Mouse (Mus musculus) heart, adult 2 months (tissue): ENCODE results near the gene Mycl. TPM values are rescaled to one million over a fixed set of nuclear protein-coding genes. Genes with fewer than 3 reads are reported as not detected.

Experiments used
- DNase-seq, 2 experiments: peaks; one replicate each; pipeline ENCODE4 v3.0.0; 2021
- H3K27ac ChIP-seq: fragments of 200-600 bp; 2 replicates; pipeline ENCODE4 v1.8.1; 2022
- H3K27me3 ChIP-seq: fragments of 200-500 bp; 2 replicates; pipeline ENCODE4 v1.6.1; 2012; ENCODE audit warnings: mild to moderate bottlenecking, low read length, inconsistent platforms, mixed read lengths; ENCODE audit not compliant: control insufficient read depth, insufficient read depth
- H3K36me3 ChIP-seq: fragments of 200-500 bp; 2 replicates; pipeline ENCODE4 v1.6.1; 2012; ENCODE audit warnings: low read length, inconsistent platforms; ENCODE audit not compliant: control insufficient read depth, insufficient read depth
- H3K4me1 ChIP-seq: fragments of 200-500 bp; 2 replicates; pipeline ENCODE4 v1.6.1; 2011; ENCODE audit warnings: low read length; ENCODE audit not compliant: control insufficient read depth, insufficient read depth
- H3K4me3 ChIP-seq: fragments of 200-600 bp; 2 replicates; pipeline ENCODE4 v1.8.1; 2022
- H3K79me2 ChIP-seq: fragments of 200-500 bp; replicated peaks from 2 replicates; pipeline ENCODE4 v1.6.1; 2012; ENCODE audit warnings: mild to moderate bottlenecking, inconsistent platforms, low read length, moderate library complexity, mixed read lengths; ENCODE audit not compliant: control insufficient read depth, insufficient read depth
- H3K9ac ChIP-seq: fragments of 200-500 bp; 2 replicates; pipeline ENCODE4 v1.6.1; 2012; ENCODE audit warnings: low read depth, mild to moderate bottlenecking, control low read depth, inconsistent platforms, low read length, mixed read lengths
- CTCF ChIP-seq: fragments of 200-600 bp; IDR thresholded peaks from 2 replicates; pipeline ENCODE4 v1.8.1; 2022; ENCODE audit warnings: antibody characterized with exemption, mild to moderate bottlenecking, moderate library complexity
- EP300 ChIP-seq: fragments of 200-500 bp; IDR thresholded peaks from 2 replicates; pipeline ENCODE4 v1.6.1; 2011; ENCODE audit warnings: low read depth, low read length, control low read depth; ENCODE audit not compliant: insufficient read depth
- POLR2A ChIP-seq: fragments of 200-500 bp; IDR thresholded peaks from 2 replicates; pipeline ENCODE4 v1.6.1; 2011; ENCODE audit warnings: mild to moderate bottlenecking, low read depth, low read length, control low read depth; ENCODE audit not compliant: insufficient read depth
- WGBS: fragments of 180-500 bp; shearing (Covaris S2); methylation state at CpG from one replicate; pipeline ENCODE4 v1.1.7; 2018; 5-methylcytosine and 5-hydroxymethylcytosine counted together
- intact Hi-C: fragments of 180-260 bp; cut with DNase I; formaldehyde crosslinking; loops from one replicate; pipeline ENCODE4 v1.15.1; 2025
- long read RNA-seq: library from polyadenylated mRNA; stranded (forward); transcript quantifications from one replicate; pipeline ENCODE4 v2.0.0, GENCODE M21; 2021
- polyA plus RNA-seq: library from polyadenylated mRNA; depleted of rRNA; stranded (reverse); fragments of >200 nt; gene quantifications from 2 replicates; pipeline ENCODE4 v1.2.3, GENCODE M21; 2012; rRNA removed
- total RNA-seq, 2 experiments: library from RNA; stranded (reverse); gene quantifications; 2 replicates each; pipeline ENCODE4 v1.2.3; 2021

The Mycl gene
- total RNA-seq (under 1 TPM; 0.10 to 0.18 TPM), polyA plus RNA-seq (0.20 and 0.64 TPM in 2 replicates)
- long read RNA-seq, result 0 reads

GRCm38 (mm10) chr4:122995404-122996220, at the start of gene Mycl:
Gene Mycl, plus strand, starts transcription at chr4:122995652.
- intact Hi-C loops, result loop anchor here (1.0 kb wide), 1 partner anchor 88 kb away; no protein-coding TSS in a partner anchor
- Histone ChIP-seq H3K27ac (no peak within 1 kb of the TSS), H3K36me3 (no peaks in the 10 kb centered on the region), H3K79me2 (no peaks in the 10 kb centered on the region), H3K9ac (peak within 1 kb of the TSS; percentile 53), H3K27me3 (peaks cover 6% of the 10 kb centered on the region; the same call in 1 of the 2 replicates), H3K4me1 (no peaks in the 10 kb centered on the region), H3K4me3 (peak within 1 kb of the TSS; percentile 45)
- WGBS, result under 1% methylated on average over 69 of the region's 69 CpGs
- TF ChIP-seq CTCF, result peak; percentile 89
- no peak for TF ChIP-seq EP300
- peak; percentile 80 to 85 for DNase-seq

GRCm38 (mm10) chr4:122947223-122947622, 48.2 kb upstream of the Mycl start:
- H3K27me3 ChIP-seq, result no peaks in the 10 kb centered on the region
- intact Hi-C loops, result no loop called here
- no peaks in the 10 kb centered on the region for H3K36me3 ChIP-seq
- WGBS, result 81% methylated on average over 3 of the region's 3 CpGs
- TF ChIP-seq POLR2A (no peak), CTCF (no peak), EP300 (no peak)
- no peaks in the 10 kb centered on the region for H3K4me1 ChIP-seq
- H3K4me3 ChIP-seq, result no peak overlapping the region
- H3K27ac ChIP-seq, result no peak overlapping the region
- no peak for DNase-seq
- no peak overlapping the region for H3K9ac ChIP-seq
- H3K79me2 ChIP-seq, result no peaks in the 10 kb centered on the region

- H3K4me1 ChIP-seq, result no peaks in the 10 kb centered on the region
- 83% methylated on average over 8 of the region's 8 CpGs for WGBS
- intact Hi-C loops, result no loop called here
- H3K27ac ChIP-seq, result no peak overlapping the region
- H3K4me3 ChIP-seq, result no peak overlapping the region
- DNase-seq, result no peak
- H3K36me3 ChIP-seq, result no peaks in the 10 kb centered on the region
- no peaks in the 10 kb centered on the region for H3K27me3 ChIP-seq
- no peak overlapping the region for H3K9ac ChIP-seq
- TF ChIP-seq CTCF (no peak), POLR2A (no peak)
- H3K79me2 ChIP-seq, result no peaks in the 10 kb centered on the region
These were observed 46.4 kb upstream of the Mycl start for GRCm38 (mm10) chr4:122949096-122949495.

- Histone ChIP-seq H3K36me3 (no peaks in the 10 kb centered on the region), H3K79me2 (no peaks in the 10 kb centered on the region), H3K4me1 (no peaks in the 10 kb centered on the region; the same call in 1 of the 2 replicates), H3K27me3 (no peaks in the 10 kb centered on the region), H3K27ac (no peak overlapping the region), H3K9ac (no peak overlapping the region), H3K4me3 (no peak overlapping the region)
- no peak for DNase-seq
- 58% methylated on average over 5 of the region's 5 CpGs for WGBS
- intact Hi-C loops, result no loop called here
- TF ChIP-seq CTCF (no peak), POLR2A (no peak), EP300 (no peak)
These were observed 40.6 kb upstream of the Mycl start for GRCm38 (mm10) chr4:122954680-122955411.

GRCm38 (mm10) chr4:122955412-122956136, 39.9 kb upstream of the Mycl start:
- no peak for TF ChIP-seq EP300
- TF ChIP-seq CTCF, result no peak
- TF ChIP-seq POLR2A, result no peak
- Histone ChIP-seq H3K27ac (no peak overlapping the region), H3K4me1 (no peaks in the 10 kb centered on the region; the same call in 1 of the 2 replicates), H3K27me3 (no peaks in the 10 kb centered on the region), H3K9ac (no peak overlapping the region), H3K79me2 (no peaks in the 10 kb centered on the region), H3K36me3 (no peaks in the 10 kb centered on the region), H3K4me3 (no peak overlapping the region)
- intact Hi-C loops, result no loop called here
- peak; percentile 71 to 83 for DNase-seq
- 11% methylated on average over 17 of the region's 17 CpGs for WGBS
